Comparison of ENCODE assay signal across 10 mouse cellular contexts in the genomic region with DNA sequence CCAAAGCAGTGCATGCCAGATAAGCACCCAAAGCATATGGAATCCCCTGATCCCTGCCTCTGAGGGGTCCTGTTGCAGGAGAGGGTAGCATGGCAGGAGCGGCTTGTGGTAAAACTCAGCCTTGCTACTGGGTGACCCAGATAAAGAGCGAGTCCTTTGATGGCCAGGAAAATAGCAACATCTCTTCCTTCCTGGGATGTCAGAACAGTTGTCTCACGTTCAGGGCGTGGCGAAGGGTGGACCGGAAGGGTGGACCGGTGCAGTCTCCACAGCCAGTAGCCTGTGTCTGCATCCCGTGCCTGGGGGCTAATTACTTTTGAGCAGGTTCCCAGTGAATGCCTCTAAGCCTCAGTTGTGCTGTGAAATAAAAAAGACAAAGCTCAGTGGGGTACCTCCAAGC. TPM values are rescaled to one million over a fixed set of nuclear protein-coding genes. Genes with fewer than 3 reads are reported as not detected.
DNase-seq lines count a peak whose midpoint lies in the region; ATAC-seq and TF ChIP-seq lines count a peak whose summit lies in the region.
"Had no signal": no experiment of that assay in that cellular context is flagged by ENCODE, and none has a peak within 500 bp of the region (broad histone marks: within the 10 kb centered on the region; RNA-seq: fewer than 3 reads in every experiment).

No protein-coding gene starts in this region.

- H3K36me3 ChIP-seq in megakaryocyte, embryonic 14.5 days (replicated peaks; ENCODE audit: low read length): peaks cover 23% of the 10 kb centered on the region
- no peaks in the 10 kb centered on the region for H3K36me3 ChIP-seq in hindbrain, embryonic 12.5 days
- H3K36me3 ChIP-seq: neural tube, embryonic 15.5 days; stomach, embryonic 15.5 days had no signal

- no peak overlapping the region for H3K9ac ChIP-seq in hindbrain, embryonic 12.5 days
- H3K9ac ChIP-seq: neural tube, embryonic 15.5 days; stomach, embryonic 15.5 days had no signal

- peaks cover 85% of the 10 kb centered on the region for H3K4me1 ChIP-seq in megakaryocyte, embryonic 14.5 days
- peaks cover 4% of the 10 kb centered on the region; the same call in 1 of the 2 replicates for H3K4me1 ChIP-seq in hindbrain, embryonic 12.5 days

- peaks cover 25% of the 10 kb centered on the region for H3K9me3 ChIP-seq in megakaryocyte, embryonic 14.5 days
- H3K9me3 ChIP-seq in hindbrain, embryonic 12.5 days (replicated peaks): no peaks in the 10 kb centered on the region
- H3K9me3 ChIP-seq: neural tube, embryonic 15.5 days; stomach, embryonic 15.5 days had no signal

- DNase-seq in layer of hippocampus, adult 2 months (ENCODE audit: low spot score in 2 of 2): no peak
- DNase-seq in layer of hippocampus, adult 8-10 months (ENCODE audit: low spot score in 2 of 2): no peak
- DNase-seq in kidney, postnatal 14 days: peak; percentile 66
- no peak for DNase-seq in thymus, postnatal 14 days
- DNase-seq in left cerebral cortex, adult 8-10 months (ENCODE audit: low spot score in 2 of 2): no peak

- peak overlapping the region; percentile 7; the same call in 1 of the 2 replicates for H3K27ac ChIP-seq in layer of hippocampus, adult 2 months
- H3K27ac ChIP-seq in hindbrain, embryonic 12.5 days: no peak overlapping the region
- H3K27ac ChIP-seq: neural tube, embryonic 15.5 days; stomach, embryonic 15.5 days had no signal

- WGBS in hindbrain, embryonic 12.5 days: 38% methylated on average over 8 of the region's 8 CpGs

- peaks cover 11% of the 10 kb centered on the region for H3K27me3 ChIP-seq in megakaryocyte, embryonic 14.5 days (replicated peaks)
- no peaks in the 10 kb centered on the region; the same call in 1 of the 2 replicates for H3K27me3 ChIP-seq in hindbrain, embryonic 12.5 days
- H3K27me3 ChIP-seq: neural tube, embryonic 15.5 days had no signal

- peak; percentile 86 for ATAC-seq in activated CD4-positive, CD25-positive, alpha-beta regulatory T cell, adult 4 months
- ATAC-seq in hindbrain, embryonic 12.5 days (ENCODE audit: low FRiP score): no peak

- H3K4me3 ChIP-seq in layer of hippocampus, adult 2 months: no peak overlapping the region
- H3K4me3 ChIP-seq in megakaryocyte, embryonic 14.5 days (replicated peaks): peak overlapping the region; percentile 77
- H3K4me3 ChIP-seq in hindbrain, embryonic 12.5 days: no peak overlapping the region
- H3K4me3 ChIP-seq: neural tube, embryonic 15.5 days; stomach, embryonic 15.5 days had no signal

- no peak overlapping the region for H3K4me2 ChIP-seq in hindbrain, embryonic 12.5 days (replicated peaks)
- H3K4me2 ChIP-seq: neural tube, embryonic 15.5 days; stomach, embryonic 15.5 days had no signal

- TF ChIP-seq CTCF in layer of hippocampus, adult 2 months (conservative IDR thresholded peaks at IDR 0.05): no peak

RNA-seq across cellular contexts. Expression of a gene that starts 0.9 kb away (rescaled TPM):
- total RNA-seq in layer of hippocampus, adult 2 months (2021): 1 to 10 TPM; 1.0 to 1.5 TPM
- 1 to 10 TPM; 1.1 to 1.7 (median 1.3) TPM for total RNA-seq in layer of hippocampus, adult 8-10 months (2022)
- polyA plus RNA-seq in activated CD4-positive, CD25-positive, alpha-beta regulatory T cell, adult 4 months (2017; shearing (Covaris generic)): not detected
- 9.4 and 17.2 TPM in 2 replicates for polyA plus RNA-seq in megakaryocyte, embryonic 14.5 days (2012; ENCODE audit: insufficient read depth, low replicate concordance)
- 1.8 and 2.3 TPM in 2 replicates for polyA plus RNA-seq in hindbrain, embryonic 12.5 days (2016; fragmentation: Nextera tagmentation; extraction: Ambion mirVana)
- total RNA-seq in left cerebral cortex, adult 8-10 months (2022): 1 to 10 TPM in 1 of 4 experiments, under 1 TPM in 3; 0.51 to 1.5 (median 0.82) TPM

RNA-seq across cellular contexts. Expression of a gene that starts 2.4 kb away (rescaled TPM):
- 1 to 10 TPM; 6.4 to 7.8 TPM for total RNA-seq in layer of hippocampus, adult 2 months (2021)
- 1 to 10 TPM; 3.5 to 6.2 (median 4.4) TPM for total RNA-seq in layer of hippocampus, adult 8-10 months (2022)
- not detected for polyA plus RNA-seq in activated CD4-positive, CD25-positive, alpha-beta regulatory T cell, adult 4 months (2017; shearing (Covaris generic))
- 0.25 and 3.6 TPM in 2 replicates for polyA plus RNA-seq in megakaryocyte, embryonic 14.5 days (2012; ENCODE audit: insufficient read depth, low replicate concordance)
- 2.0 and 2.3 TPM in 2 replicates for polyA plus RNA-seq in hindbrain, embryonic 12.5 days (2016; fragmentation: Nextera tagmentation; extraction: Ambion mirVana)
- 1 to 10 TPM; 4.3 to 8.2 (median 5.4) TPM for total RNA-seq in left cerebral cortex, adult 8-10 months (2022)

RNA-seq across cellular contexts. Expression of a gene that starts 23.3 kb away (rescaled TPM):
- 10 to 100 TPM; 45.3 to 45.4 TPM for total RNA-seq in layer of hippocampus, adult 2 months (2021)
- total RNA-seq in layer of hippocampus, adult 8-10 months (2022): 10 to 100 TPM; 33.0 to 49.0 (median 39.5) TPM
- polyA plus RNA-seq in activated CD4-positive, CD25-positive, alpha-beta regulatory T cell, adult 4 months (2017; shearing (Covaris generic)): 10 to 100 TPM; 75.0 to 86.1 TPM
- polyA plus RNA-seq in megakaryocyte, embryonic 14.5 days (2012; ENCODE audit: insufficient read depth, low replicate concordance): 299 and 479 TPM in 2 replicates
- polyA plus RNA-seq in hindbrain, embryonic 12.5 days (2016; fragmentation: Nextera tagmentation; extraction: Ambion mirVana): 31.7 and 35.4 TPM in 2 replicates
- 10 to 100 TPM; 33.8 to 43.3 (median 38.6) TPM for total RNA-seq in left cerebral cortex, adult 8-10 months (2022)
